Mouse (Mus musculus): ENCODE measurements around the gene Gm21970. TPM values are rescaled to one million over a fixed set of nuclear protein-coding genes. Genes with fewer than 3 reads are reported as not detected.
"Not testable (repeated sequence)": the region's sequence is repeated elsewhere in the genome, so short reads cannot be mapped to it uniquely, and the experiment has no call there.

The Gm21970 gene
- polyA plus RNA-seq, 1 experiment, result not detected

- no peak overlapping the region for H3K9ac ChIP-seq (ENCODE audit: low read depth, poor library complexity, severe bottlenecking)
- H3K27me3 ChIP-seq (ENCODE audit: control insufficient read depth, insufficient read depth, low read length, poor library complexity, severe bottlenecking), result no peaks in the 10 kb centered on the region; the same call in 1 of the 2 replicates
- H3K36me3 ChIP-seq (ENCODE audit: control insufficient read depth, insufficient read depth, low read length, poor library complexity, severe bottlenecking), result no peaks in the 10 kb centered on the region
- H3K9me3 ChIP-seq (replicated peaks; ENCODE audit: control insufficient read depth, insufficient read depth, low read length, poor library complexity, severe bottlenecking), result no peaks in the 10 kb centered on the region
- H3K27ac ChIP-seq (ENCODE audit: insufficient read depth, low read length), result no peak overlapping the region
- no peak overlapping the region for H3K4me3 ChIP-seq (ENCODE audit: low read depth, low read length)
- no peaks in the 10 kb centered on the region for H3K4me1 ChIP-seq (ENCODE audit: control insufficient read depth, insufficient read depth, low read length)
- TF ChIP-seq POLR2A (IDR thresholded peaks at IDR 0.05; ENCODE audit: insufficient read depth, low read length) (no peak), EP300 (IDR thresholded peaks at IDR 0.05; ENCODE audit: insufficient read depth, low read depth, low read length) (no peak), CTCF (IDR thresholded peaks at IDR 0.05; ENCODE audit: low read depth, low read length) (no peak)
Measured at GRCm38 (mm10) chr16:91432720-91433328, 41.3 kb downstream of the Gm21970 start.

- no peak for TF ChIP-seq CTCF (IDR thresholded peaks at IDR 0.05; ENCODE audit: low read depth, low read length)
- TF ChIP-seq POLR2A (IDR thresholded peaks at IDR 0.05; ENCODE audit: insufficient read depth, low read length), result no peak
- no peak for TF ChIP-seq EP300 (IDR thresholded peaks at IDR 0.05; ENCODE audit: insufficient read depth, low read depth, low read length)
- Histone ChIP-seq H3K4me1 (ENCODE audit: control insufficient read depth, insufficient read depth, low read length) (no peaks in the 10 kb centered on the region), H3K4me3 (ENCODE audit: low read depth, low read length) (no peak overlapping the region), H3K9me3 (replicated peaks; ENCODE audit: control insufficient read depth, insufficient read depth, low read length, poor library complexity, severe bottlenecking) (no peaks in the 10 kb centered on the region), H3K27me3 (ENCODE audit: control insufficient read depth, insufficient read depth, low read length, poor library complexity, severe bottlenecking) (no peaks in the 10 kb centered on the region; the same call in 1 of the 2 replicates), H3K9ac (ENCODE audit: low read depth, poor library complexity, severe bottlenecking) (no peak overlapping the region), H3K36me3 (ENCODE audit: control insufficient read depth, insufficient read depth, low read length, poor library complexity, severe bottlenecking) (no peaks in the 10 kb centered on the region), H3K27ac (ENCODE audit: insufficient read depth, low read length) (no peak overlapping the region)
Measured at GRCm38 (mm10) chr16:91433329-91433933, 41.9 kb downstream of the Gm21970 start.

GRCm38 (mm10) chr16:91434119-91434518 is 42.6 kb downstream of the Gm21970 start:
- H3K4me1 ChIP-seq (ENCODE audit: control insufficient read depth, insufficient read depth, low read length), result no peaks in the 10 kb centered on the region
- H3K36me3 ChIP-seq (ENCODE audit: control insufficient read depth, insufficient read depth, low read length, poor library complexity, severe bottlenecking), result no peaks in the 10 kb centered on the region
- TF ChIP-seq CTCF (IDR thresholded peaks at IDR 0.05; ENCODE audit: low read depth, low read length), result no peak
- no peak for TF ChIP-seq EP300 (IDR thresholded peaks at IDR 0.05; ENCODE audit: insufficient read depth, low read depth, low read length)
- TF ChIP-seq POLR2A (IDR thresholded peaks at IDR 0.05; ENCODE audit: insufficient read depth, low read length), result no peak
- no peak overlapping the region for H3K27ac ChIP-seq (ENCODE audit: insufficient read depth, low read length)
- H3K9me3 ChIP-seq (replicated peaks; ENCODE audit: control insufficient read depth, insufficient read depth, low read length, poor library complexity, severe bottlenecking), result no peaks in the 10 kb centered on the region
- H3K9ac ChIP-seq (ENCODE audit: low read depth, poor library complexity, severe bottlenecking), result no peak overlapping the region
- no peaks in the 10 kb centered on the region; the same call in 1 of the 2 replicates for H3K27me3 ChIP-seq (ENCODE audit: control insufficient read depth, insufficient read depth, low read length, poor library complexity, severe bottlenecking)
- H3K4me3 ChIP-seq (ENCODE audit: low read depth, low read length), result no peak overlapping the region

- Histone ChIP-seq H3K9ac (ENCODE audit: low read depth, poor library complexity, severe bottlenecking) (no peak overlapping the region), H3K36me3 (ENCODE audit: control insufficient read depth, insufficient read depth, low read length, poor library complexity, severe bottlenecking) (no peaks in the 10 kb centered on the region), H3K4me3 (ENCODE audit: low read depth, low read length) (no peak overlapping the region), H3K9me3 (replicated peaks; ENCODE audit: control insufficient read depth, insufficient read depth, low read length, poor library complexity, severe bottlenecking) (no peaks in the 10 kb centered on the region), H3K27ac (ENCODE audit: insufficient read depth, low read length) (no peak overlapping the region), H3K4me1 (ENCODE audit: control insufficient read depth, insufficient read depth, low read length) (no peaks in the 10 kb centered on the region), H3K27me3 (ENCODE audit: control insufficient read depth, insufficient read depth, low read length, poor library complexity, severe bottlenecking) (no peaks in the 10 kb centered on the region; the same call in 1 of the 2 replicates)
- TF ChIP-seq POLR2A (IDR thresholded peaks at IDR 0.05; ENCODE audit: insufficient read depth, low read length) (no peak), CTCF (IDR thresholded peaks at IDR 0.05; ENCODE audit: low read depth, low read length) (no peak), EP300 (IDR thresholded peaks at IDR 0.05; ENCODE audit: insufficient read depth, low read depth, low read length) (no peak)
Measured at GRCm38 (mm10) chr16:91438081-91438480, 46.6 kb downstream of the Gm21970 start.

- not testable (repeated sequence) for H3K9me3 ChIP-seq (replicated peaks; ENCODE audit: control insufficient read depth, insufficient read depth, low read length, poor library complexity, severe bottlenecking); H3K36me3 ChIP-seq (ENCODE audit: control insufficient read depth, insufficient read depth, low read length, poor library complexity, severe bottlenecking); H3K27me3 ChIP-seq (ENCODE audit: control insufficient read depth, insufficient read depth, low read length, poor library complexity, severe bottlenecking)
Measured at GRCm38 (mm10) chr16:91438599-91438998, 47.1 kb downstream of the Gm21970 start.

GRCm38 (mm10) chr16:91441366-91441765 is 49.8 kb downstream of the Gm21970 start:
- Histone ChIP-seq H3K27ac (ENCODE audit: insufficient read depth, low read length) (no peak overlapping the region), H3K36me3 (ENCODE audit: control insufficient read depth, insufficient read depth, low read length, poor library complexity, severe bottlenecking) (no peaks in the 10 kb centered on the region), H3K9me3 (replicated peaks; ENCODE audit: control insufficient read depth, insufficient read depth, low read length, poor library complexity, severe bottlenecking) (0 out of 2 replicates have a peak, but pooled peaks cover 3% of the 10 kb centered on the region), H3K27me3 (ENCODE audit: control insufficient read depth, insufficient read depth, low read length, poor library complexity, severe bottlenecking) (no peaks in the 10 kb centered on the region; the same call in 1 of the 2 replicates), H3K4me1 (ENCODE audit: control insufficient read depth, insufficient read depth, low read length) (no peaks in the 10 kb centered on the region), H3K4me3 (ENCODE audit: low read depth, low read length) (no peak overlapping the region), H3K9ac (ENCODE audit: low read depth, poor library complexity, severe bottlenecking) (no peak overlapping the region)
- TF ChIP-seq CTCF (IDR thresholded peaks at IDR 0.05; ENCODE audit: low read depth, low read length), result no peak
- no peak for TF ChIP-seq POLR2A (IDR thresholded peaks at IDR 0.05; ENCODE audit: insufficient read depth, low read length)
- no peak for TF ChIP-seq EP300 (IDR thresholded peaks at IDR 0.05; ENCODE audit: insufficient read depth, low read depth, low read length)

More at GRCm38 (mm10) chr16:91438599-91438998, 47.1 kb downstream of the Gm21970 start:
- not testable (repeated sequence) for H3K4me1 ChIP-seq (ENCODE audit: control insufficient read depth, insufficient read depth, low read length); H3K4me3 ChIP-seq (ENCODE audit: low read depth, low read length); H3K27ac ChIP-seq (ENCODE audit: insufficient read depth, low read length); H3K9ac ChIP-seq (ENCODE audit: low read depth, poor library complexity, severe bottlenecking)

Measured in ES-Bruce4 (cell line).